ENCODE assay signal across 14 mouse cellular contexts in the genomic region with DNA sequence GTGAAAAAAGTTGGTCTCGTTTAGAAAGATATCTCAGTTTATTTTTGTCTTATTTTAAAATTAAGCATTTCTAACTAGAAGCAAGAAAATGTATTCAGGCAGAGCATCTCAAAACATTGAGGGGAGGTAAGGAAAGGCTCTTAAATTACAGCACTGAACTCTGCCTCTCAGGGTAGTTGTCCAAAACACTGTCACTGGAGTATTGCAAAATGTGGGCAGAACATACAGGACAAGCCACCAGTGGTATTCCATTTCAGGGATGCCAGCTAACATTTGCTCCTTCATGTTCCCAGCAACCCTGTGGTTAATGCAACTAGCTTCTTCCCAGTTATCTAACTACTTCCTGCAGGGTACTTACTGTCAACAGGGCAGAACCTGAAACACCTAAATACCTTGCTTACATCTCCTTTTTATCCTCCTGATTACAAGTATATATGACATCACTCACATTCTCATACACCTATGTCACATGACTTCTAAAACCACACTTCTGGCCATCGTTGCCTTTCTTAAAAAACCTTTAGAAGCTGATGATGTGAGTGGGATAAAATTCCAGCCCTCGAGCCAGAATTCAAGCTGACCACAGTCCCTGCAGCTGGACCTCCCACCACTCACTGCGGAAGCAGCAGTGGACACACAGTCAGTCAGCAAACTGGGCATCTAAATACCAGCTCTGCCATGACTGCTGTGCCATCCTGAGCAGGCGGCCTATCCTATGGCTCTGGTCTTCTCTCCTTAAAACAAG. TPM values are rescaled to one million over a fixed set of nuclear protein-coding genes. Genes with fewer than 3 reads are reported as not detected.
A peak's percentile ranks its signal among the peaks of the same experiment; 100 is the strongest.
DNase-seq lines count a peak whose midpoint lies in the region; ATAC-seq and TF ChIP-seq lines count a peak whose summit lies in the region.
"Had no signal": no experiment of that assay in that cellular context is flagged by ENCODE, and none has a peak within 500 bp of the region (broad histone marks: within the 10 kb centered on the region; RNA-seq: fewer than 3 reads in every experiment).

No protein-coding gene starts in this region.

- TF ChIP-seq POLR2A in small intestine, adult 2 months (IDR thresholded peaks at IDR 0.05; ENCODE audit: low read depth, low read length): no peak

- no peak for TF ChIP-seq CTCF in hindbrain, postnatal 0 days (IDR thresholded peaks at IDR 0.05; ENCODE audit: low read depth)
- no peak for TF ChIP-seq CTCF in small intestine, adult 2 months (IDR thresholded peaks at IDR 0.05; ENCODE audit: extremely low read depth, insufficient read length, insufficient replicate concordance, low read depth, low read length)

- H3K27me3 ChIP-seq in heart, embryonic 14.5 days (ENCODE audit: control insufficient read depth, insufficient read depth, low read length): no peaks in the 10 kb centered on the region
- H3K27me3 ChIP-seq in lung, embryonic 15.5 days: no peaks in the 10 kb centered on the region
- no peaks in the 10 kb centered on the region for H3K27me3 ChIP-seq in hindbrain, postnatal 0 days (ENCODE audit: insufficient read depth, low read length)
- no peaks in the 10 kb centered on the region; the same call in 1 of the 2 replicates for H3K27me3 ChIP-seq in small intestine, adult 2 months (ENCODE audit: control insufficient read depth, insufficient read depth, low read length)
- H3K27me3 ChIP-seq: CH12.LX; forebrain, embryonic 15.5 days had no signal

- H3K4me3 ChIP-seq in heart, embryonic 14.5 days (ENCODE audit: control insufficient read depth in 1 of 2, insufficient read depth in 1 of 2, low read depth in 1 of 2, low read length in 2 of 2): no peak overlapping the region; a peak in 1 of 4 replicates
- peak overlapping the region; percentile 55 for H3K4me3 ChIP-seq in lung, embryonic 15.5 days
- H3K4me3 ChIP-seq in hindbrain, postnatal 0 days (ENCODE audit: low read length): no peak overlapping the region
- H3K4me3 ChIP-seq in small intestine, adult 2 months (ENCODE audit: low read depth, low read length): peak overlapping the region; percentile 15; the same call in 1 of the 2 replicates
- H3K4me3 ChIP-seq: forebrain, embryonic 15.5 days had no signal

- H3K27ac ChIP-seq in heart, embryonic 14.5 days (replicated peaks in 1 of 2; ENCODE audit: control insufficient read depth in 1 of 2, insufficient read depth in 1 of 2, low read depth in 2 of 2, low read length in 2 of 2): no peak overlapping the region
- no peak overlapping the region for H3K27ac ChIP-seq in lung, embryonic 15.5 days
- H3K27ac ChIP-seq in hindbrain, postnatal 0 days: no peak overlapping the region
- H3K27ac ChIP-seq in small intestine, adult 2 months (ENCODE audit: insufficient read depth, low read depth, low read length): no peak overlapping the region; the same call in 1 of the 2 replicates
- H3K27ac ChIP-seq: forebrain, embryonic 15.5 days had no signal

- no peaks in the 10 kb centered on the region for H3K36me3 ChIP-seq in heart, embryonic 14.5 days (ENCODE audit: control insufficient read depth, insufficient read depth, low read length)
- no peaks in the 10 kb centered on the region for H3K36me3 ChIP-seq in lung, embryonic 15.5 days
- no peaks in the 10 kb centered on the region for H3K36me3 ChIP-seq in hindbrain, postnatal 0 days (ENCODE audit: insufficient read depth, low read length)
- H3K36me3 ChIP-seq in small intestine, adult 2 months (ENCODE audit: control insufficient read depth, insufficient read depth, low read length): no peaks in the 10 kb centered on the region
- H3K36me3 ChIP-seq: forebrain, embryonic 15.5 days had no signal

- peak overlapping the region; percentile 86 for H3K4me2 ChIP-seq in heart, embryonic 14.5 days (ENCODE audit: low read length)
- peak overlapping the region; percentile 54 for H3K4me2 ChIP-seq in lung, embryonic 15.5 days
- peak overlapping the region; percentile 90; the same call in 1 of the 2 replicates for H3K4me2 ChIP-seq in hindbrain, postnatal 0 days (ENCODE audit: low read depth, low read length)
- H3K4me2 ChIP-seq: forebrain, embryonic 15.5 days had no signal

- H3K4me1 ChIP-seq in heart, embryonic 14.5 days (ENCODE audit: control insufficient read depth in 2 of 2, insufficient read depth in 2 of 2, low read length in 2 of 2): peaks cover 2 to 31% of the 10 kb centered on the region in 2 experiments
- H3K4me1 ChIP-seq in lung, embryonic 15.5 days: peaks cover 32% of the 10 kb centered on the region
- peaks cover 3% of the 10 kb centered on the region; the same call in 1 of the 2 replicates for H3K4me1 ChIP-seq in hindbrain, postnatal 0 days (ENCODE audit: insufficient read depth, low read length)
- H3K4me1 ChIP-seq in small intestine, adult 2 months (ENCODE audit: control insufficient read depth, insufficient read depth, insufficient read length, low read length): no peaks in the 10 kb centered on the region

- 0 out of 2 replicates have a peak overlapping the region, but pooled peaks have one; percentile 16 for H3K9ac ChIP-seq in heart, embryonic 14.5 days (ENCODE audit: low read length)
- peak overlapping the region; percentile 2; the same call in 1 of the 2 replicates for H3K9ac ChIP-seq in lung, embryonic 15.5 days
- H3K9ac ChIP-seq in hindbrain, postnatal 0 days (replicated peaks; ENCODE audit: low read length): no peak overlapping the region
- H3K9ac ChIP-seq: forebrain, embryonic 15.5 days had no signal

- H3K9me3 ChIP-seq in heart, embryonic 14.5 days (ENCODE audit: control insufficient read depth, low read length): no peaks in the 10 kb centered on the region
- no peaks in the 10 kb centered on the region for H3K9me3 ChIP-seq in lung, embryonic 15.5 days
- no peaks in the 10 kb centered on the region for H3K9me3 ChIP-seq in hindbrain, postnatal 0 days (ENCODE audit: low read length)
- H3K9me3 ChIP-seq: forebrain, embryonic 15.5 days had no signal

- ATAC-seq in heart, embryonic 14.5 days (ENCODE audit: insufficient number of reproducible peaks, insufficient read depth, low FRiP score, low read depth): no peak
- no peak for ATAC-seq in lung, embryonic 15.5 days (ENCODE audit: borderline replicate concordance, extremely low read depth, low FRiP score, low TSS enrichment)
- ATAC-seq in hindbrain, postnatal 0 days: no peak
- no peak for ATAC-seq in cerebellum, adult (ENCODE audit: insufficient number of reproducible peaks, low FRiP score, low TSS enrichment)
- ATAC-seq: forebrain, embryonic 15.5 days; inflammation-experienced regulatory T-cells, adult 6 months had no signal

- 60% methylated on average over 5 of the region's 5 CpGs for WGBS in heart, embryonic 14.5 days
- 57% methylated on average over 5 of the region's 5 CpGs for WGBS in lung, embryonic 15.5 days
- 83% methylated on average over 5 of the region's 5 CpGs for WGBS in hindbrain, postnatal 0 days
- 76% methylated on average over 5 of the region's 5 CpGs for WGBS in small intestine, adult 2 months

- no peak for DNase-seq in heart, adult 11 months
- DNase-seq in lung, postnatal 4 days: no peak
- no peak for DNase-seq in hindbrain, postnatal 0 days (ENCODE audit: low spot score)
- no peak for DNase-seq in thymus, postnatal 4 days
- DNase-seq: cerebellum, adult 9-10 months; left cerebral cortex, postnatal 4 days; spleen, adult 18-20 months had no signal

RNA-seq across cellular contexts. Expression of a gene that starts 33.8 kb away (rescaled TPM):
- polyA plus RNA-seq in heart, embryonic 14.5 days (2014; fragmentation: Nextera tagmentation; extraction: Ambion mirVana): 27.7 and 29.9 TPM in 2 replicates
- 59.6 and 61.2 TPM in 2 replicates for polyA plus RNA-seq in lung, embryonic 15.5 days (2015; fragmentation: Nextera tagmentation; extraction: Ambion mirVana)
- 29.7 and 34.0 TPM in 2 replicates for total RNA-seq in hindbrain, postnatal 0 days (2014; rRNA removed)
- 21.0 and 21.2 TPM in 2 replicates for polyA plus RNA-seq in hindbrain, postnatal 0 days (2015; fragmentation: Nextera tagmentation; extraction: Ambion mirVana)
- polyA plus RNA-seq in small intestine, adult 2 months (2012; rRNA removed): 24.8 and 37.7 TPM in 2 replicates

RNA-seq across cellular contexts. Expression of a gene that starts 33.9 kb away (rescaled TPM):
- 32.3 and 33.1 TPM in 2 replicates for polyA plus RNA-seq in heart, embryonic 14.5 days (2014; fragmentation: Nextera tagmentation; extraction: Ambion mirVana)
- 39.3 and 41.2 TPM in 2 replicates for polyA plus RNA-seq in lung, embryonic 15.5 days (2015; fragmentation: Nextera tagmentation; extraction: Ambion mirVana)
- total RNA-seq in hindbrain, postnatal 0 days (2014; rRNA removed): 1.5 and 9.9 TPM in 2 replicates
- polyA plus RNA-seq in hindbrain, postnatal 0 days (2015; fragmentation: Nextera tagmentation; extraction: Ambion mirVana): 15.9 and 16.7 TPM in 2 replicates
- polyA plus RNA-seq in small intestine, adult 2 months (2012; rRNA removed): 2.7 and 4.3 TPM in 2 replicates

RNA-seq across cellular contexts. Expression of a gene that starts 54.1 kb away (rescaled TPM):
- polyA plus RNA-seq in heart, embryonic 14.5 days (2014; fragmentation: Nextera tagmentation; extraction: Ambion mirVana): 0.16 TPM in 1 of 2 replicates, not detected in the other
- 2.1 and 2.5 TPM in 2 replicates for polyA plus RNA-seq in lung, embryonic 15.5 days (2015; fragmentation: Nextera tagmentation; extraction: Ambion mirVana)
- 0.68 TPM in 1 of 2 replicates, not detected in the other for total RNA-seq in hindbrain, postnatal 0 days (2014; rRNA removed)
- 0.63 and 0.67 TPM in 2 replicates for polyA plus RNA-seq in hindbrain, postnatal 0 days (2015; fragmentation: Nextera tagmentation; extraction: Ambion mirVana)
- not detected in 2 replicates for polyA plus RNA-seq in small intestine, adult 2 months (2012; rRNA removed)

Comparison
In these comparisons a context has a peak if more than half of its experiments do, and no peak if none do; other contexts are left out.
1. H3K4me3 ChIP-seq: peak in lung, embryonic 15.5 days (single experiment) and small intestine, adult 2 months (single experiment); none in heart, embryonic 14.5 days (0 of 2) and hindbrain, postnatal 0 days (single experiment).
2. Peak in every context shown above with its lines, with median percentiles within 50 percentile points of each other: H3K4me2 ChIP-seq.